Mouse (Mus musculus) E14TG2a.4 (cell line): ENCODE measurements around the gene Prkca.

Source experiments
- CTCF ChIP-seq: conservative IDR thresholded peaks from 2 replicates; pipeline ENCODE4 v1.5.1; 2014; ENCODE audit warnings: low read length
- POU5F1 ChIP-seq: IDR thresholded peaks from 2 replicates; pipeline ENCODE4 v1.6.1; 2014; ENCODE audit warnings: low read length, borderline replicate concordance

DNA sequence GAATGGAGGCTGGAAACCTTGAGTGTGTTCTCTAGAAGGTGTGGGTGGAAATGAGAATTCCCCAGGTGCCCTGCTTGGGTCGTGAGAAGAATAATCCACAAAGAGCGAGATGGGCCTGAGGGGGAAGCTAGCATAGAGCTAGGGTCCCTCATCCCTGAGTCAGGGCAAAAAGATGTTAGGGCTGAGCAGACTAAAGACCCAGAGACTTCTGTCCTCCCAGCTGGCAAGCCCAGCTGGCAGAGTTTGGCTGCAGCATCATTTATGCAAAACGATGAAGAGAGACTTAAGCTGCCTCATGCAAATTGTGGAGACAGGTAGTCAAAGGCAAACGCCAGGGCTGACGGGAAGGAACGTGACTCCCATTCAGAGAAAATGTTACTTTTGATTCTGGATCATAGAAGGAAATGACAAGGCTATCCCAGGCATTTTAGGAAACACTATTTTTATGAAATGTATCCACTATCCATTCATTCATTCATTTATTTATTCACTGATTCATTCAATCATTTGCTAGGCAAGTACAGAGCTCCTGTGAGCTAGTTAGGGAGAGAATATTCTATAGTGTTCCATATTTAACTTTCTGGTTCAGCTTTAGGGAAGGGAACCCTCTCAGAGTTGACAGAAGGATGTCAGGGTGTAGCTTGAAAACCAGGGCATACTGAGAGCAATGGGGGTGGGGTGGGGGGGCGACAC is 139.4 kb downstream of the Prkca start:
- TF ChIP-seq POU5F1 (no peak), CTCF (no peak)
